4 mouse cellular contexts compared by ENCODE assay signal in genomic region chr2:175067681-175068261, GRCm38 (mm10). TPM values are rescaled to one million over a fixed set of nuclear protein-coding genes. Genes with fewer than 3 reads are reported as not detected.
"Had no signal": no experiment of that assay in that cellular context is flagged by ENCODE, and none has a peak within 500 bp of the region (broad histone marks: within the 10 kb centered on the region; RNA-seq: fewer than 3 reads in every experiment).

Gene Gm14393, minus strand, starts transcription at chr2:175067781.

RNA-seq across cellular contexts. Expression of gene Gm14393, which starts in this region (rescaled TPM):
- total RNA-seq: megakaryocyte, adult 5-6 weeks; megakaryocyte-erythroid progenitor cell, adult 5-6 weeks had no signal
- polyA plus RNA-seq: midbrain, embryonic 14.5 days; small intestine, adult 2 months had no signal
